Mouse (Mus musculus): ENCODE data around the gene Zbtb38.

- no peak for TF ChIP-seq CTCF (IDR thresholded peaks at IDR 0.05; ENCODE audit: control insufficient read depth, insufficient read depth, insufficient read length)
- no peak for TF ChIP-seq MYOD1 (IDR thresholded peaks at IDR 0.05; ENCODE audit: control insufficient read depth, insufficient read length, low read depth)
- no peak for TF ChIP-seq MYOG (IDR thresholded peaks at IDR 0.05; ENCODE audit: control insufficient read depth, extremely low read depth, insufficient read length)
- no peak for TF ChIP-seq USF1 (IDR thresholded peaks at IDR 0.05; ENCODE audit: low read depth)
- TF ChIP-seq CEBPB (IDR thresholded peaks at IDR 0.05; ENCODE audit: low read depth) = no peak
Measured at GRCm38 (mm10) chr9:96635899-96636298, 116.7 kb downstream of the Zbtb38 start.
